Mouse (Mus musculus) heart, adult 2 months (tissue): ENCODE results near the gene Rpl36al. TPM values are rescaled to one million over a fixed set of nuclear protein-coding genes. Genes with fewer than 3 reads are reported as not detected.

Experiments used
- DNase-seq, 2 experiments: peaks; one replicate each; pipeline ENCODE4 v3.0.0; 2021
- H3K27ac ChIP-seq: fragments of 200-600 bp; 2 replicates; pipeline ENCODE4 v1.8.1; 2022
- H3K27me3 ChIP-seq: fragments of 200-500 bp; 2 replicates; pipeline ENCODE4 v1.6.1; 2012; ENCODE audit warnings: mild to moderate bottlenecking, low read length, inconsistent platforms, mixed read lengths; ENCODE audit not compliant: control insufficient read depth, insufficient read depth
- H3K36me3 ChIP-seq: fragments of 200-500 bp; 2 replicates; pipeline ENCODE4 v1.6.1; 2012; ENCODE audit warnings: low read length, inconsistent platforms; ENCODE audit not compliant: control insufficient read depth, insufficient read depth
- H3K4me1 ChIP-seq: fragments of 200-500 bp; 2 replicates; pipeline ENCODE4 v1.6.1; 2011; ENCODE audit warnings: low read length; ENCODE audit not compliant: control insufficient read depth, insufficient read depth
- H3K4me3 ChIP-seq: fragments of 200-600 bp; 2 replicates; pipeline ENCODE4 v1.8.1; 2022
- H3K79me2 ChIP-seq: fragments of 200-500 bp; replicated peaks from 2 replicates; pipeline ENCODE4 v1.6.1; 2012; ENCODE audit warnings: mild to moderate bottlenecking, inconsistent platforms, low read length, moderate library complexity, mixed read lengths; ENCODE audit not compliant: control insufficient read depth, insufficient read depth
- H3K9ac ChIP-seq: fragments of 200-500 bp; 2 replicates; pipeline ENCODE4 v1.6.1; 2012; ENCODE audit warnings: low read depth, mild to moderate bottlenecking, control low read depth, inconsistent platforms, low read length, mixed read lengths
- CTCF ChIP-seq: fragments of 200-600 bp; IDR thresholded peaks from 2 replicates; pipeline ENCODE4 v1.8.1; 2022; ENCODE audit warnings: antibody characterized with exemption, mild to moderate bottlenecking, moderate library complexity
- EP300 ChIP-seq: fragments of 200-500 bp; IDR thresholded peaks from 2 replicates; pipeline ENCODE4 v1.6.1; 2011; ENCODE audit warnings: low read depth, low read length, control low read depth; ENCODE audit not compliant: insufficient read depth
- POLR2A ChIP-seq: fragments of 200-500 bp; IDR thresholded peaks from 2 replicates; pipeline ENCODE4 v1.6.1; 2011; ENCODE audit warnings: mild to moderate bottlenecking, low read depth, low read length, control low read depth; ENCODE audit not compliant: insufficient read depth
- WGBS: fragments of 180-500 bp; shearing (Covaris S2); methylation state at CpG from one replicate; pipeline ENCODE4 v1.1.7; 2018; 5-methylcytosine and 5-hydroxymethylcytosine counted together
- intact Hi-C: fragments of 180-260 bp; cut with DNase I; formaldehyde crosslinking; loops from one replicate; pipeline ENCODE4 v1.15.1; 2025
- long read RNA-seq: library from polyadenylated mRNA; stranded (forward); transcript quantifications from one replicate; pipeline ENCODE4 v2.0.0, GENCODE M21; 2021
- polyA plus RNA-seq: library from polyadenylated mRNA; depleted of rRNA; stranded (reverse); fragments of >200 nt; gene quantifications from 2 replicates; pipeline ENCODE4 v1.2.3, GENCODE M21; 2012; rRNA removed
- total RNA-seq, 2 experiments: library from RNA; stranded (reverse); gene quantifications; 2 replicates each; pipeline ENCODE4 v1.2.3; 2021

Gene Rpl36al
- total RNA-seq = 100 to 1,000 TPM; 196 to 230 TPM
- polyA plus RNA-seq = 91.2 and 92.2 TPM in 2 replicates
- long read RNA-seq, transcript Rpl36al-201 (2 exons, 526 nt) = major isoform, 114 of 117 reads
- long read RNA-seq, partial matches to known transcripts = 0 of 117 reads
- long read RNA-seq, other reads (novel, unspliced or antisense) = 1 of 117 reads

- intact Hi-C loops = loop anchor here (2.0 kb wide), 1 partner anchor 25 kb away; the partner anchor contains the start of gene Rps29
- 1% methylated on average over 84 of the region's 84 CpGs for WGBS
- H3K79me2 ChIP-seq = no peaks in the 10 kb centered on the region
- peak within 1 kb of the TSS; percentile 99 for H3K4me3 ChIP-seq
- H3K9ac ChIP-seq = peak within 1 kb of the TSS; percentile 95
- H3K27ac ChIP-seq = peak within 1 kb of the TSS; percentile 96
- peaks cover 15% of the 10 kb centered on the region for H3K36me3 ChIP-seq
- peak; percentile 99 for DNase-seq
- H3K4me1 ChIP-seq = peaks cover 7% of the 10 kb centered on the region
- no peaks in the 10 kb centered on the region for H3K27me3 ChIP-seq
- 0 out of 2 replicates have a peak, but pooled peaks have one; percentile 14 for TF ChIP-seq CTCF
- peak; percentile 87 for TF ChIP-seq POLR2A
- TF ChIP-seq EP300 = 0 out of 2 replicates have a peak, but pooled peaks have one; percentile 12
Measured at GRCm38 (mm10) chr12:69183583-69184308, at the start of gene Rpl36al, which contains the start of gene Mgat2. Gene Rpl36al, minus strand, starts transcription at chr12:69184083. Gene Mgat2, plus strand, starts transcription at chr12:69184157.

DNA sequence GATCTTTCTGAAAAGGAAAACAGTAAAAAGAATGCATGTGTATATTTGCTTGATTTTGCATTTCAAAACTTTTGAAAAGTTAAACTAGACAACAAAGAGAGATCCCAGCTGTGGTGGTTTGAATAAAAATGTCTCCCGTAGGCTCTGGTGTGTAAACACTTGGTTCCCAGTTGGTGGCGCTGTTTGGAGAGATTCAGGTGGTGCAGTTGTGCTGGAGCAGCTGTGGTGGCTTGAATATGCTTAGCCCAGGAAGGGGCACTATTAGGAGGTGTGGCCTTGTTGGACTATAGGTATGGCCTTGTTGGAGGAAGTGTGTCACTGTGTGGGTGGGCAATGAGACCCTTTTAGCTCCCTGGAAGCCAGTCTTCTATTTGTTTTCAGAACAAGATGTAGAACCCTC is 45.4 kb upstream of the Rpl36al start:
- DNase-seq = no peak
- 71% methylated on average over 2 of the region's 2 CpGs for WGBS
- H3K36me3 ChIP-seq = no peaks in the 10 kb centered on the region
- peak; percentile 35 for TF ChIP-seq CTCF
- TF ChIP-seq EP300 = no peak
- no peak for TF ChIP-seq POLR2A
- H3K27me3 ChIP-seq = no peaks in the 10 kb centered on the region
- H3K4me3 ChIP-seq = no peak overlapping the region
- intact Hi-C loops = loop anchor here (2.0 to 5.0 kb wide), 2 partner anchors 14 to 42 kb away; no protein-coding TSS in a partner anchor
- H3K4me1 ChIP-seq = no peaks in the 10 kb centered on the region
- H3K79me2 ChIP-seq = no peaks in the 10 kb centered on the region
- no peak overlapping the region for H3K9ac ChIP-seq
- no peak overlapping the region for H3K27ac ChIP-seq

- peak; percentile 90 to 95 for DNase-seq
- Histone ChIP-seq H3K4me1 (no peaks in the 10 kb centered on the region), H3K27me3 (no peaks in the 10 kb centered on the region), H3K4me3 (peak within 1 kb of the TSS; percentile 79), H3K9ac (peak within 1 kb of the TSS; percentile 61), H3K27ac (peak within 1 kb of the TSS; percentile 64), H3K79me2 (no peaks in the 10 kb centered on the region), H3K36me3 (no peaks in the 10 kb centered on the region)
- WGBS = under 1% methylated on average over 37 of the region's 37 CpGs
- intact Hi-C loops = loop anchor here (2.0 to 5.0 kb wide), 2 partner anchors 15 to 41 kb away; no protein-coding TSS in a partner anchor
- TF ChIP-seq CTCF (no peak), POLR2A (peak; percentile 59; the same call in 1 of the 2 replicates)
Measured at GRCm38 (mm10) chr12:69227776-69228466, 44.0 kb upstream of the Rpl36al start, which contains the start of gene Pole2. Gene Pole2, minus strand, starts transcription at chr12:69228195.

DNA sequence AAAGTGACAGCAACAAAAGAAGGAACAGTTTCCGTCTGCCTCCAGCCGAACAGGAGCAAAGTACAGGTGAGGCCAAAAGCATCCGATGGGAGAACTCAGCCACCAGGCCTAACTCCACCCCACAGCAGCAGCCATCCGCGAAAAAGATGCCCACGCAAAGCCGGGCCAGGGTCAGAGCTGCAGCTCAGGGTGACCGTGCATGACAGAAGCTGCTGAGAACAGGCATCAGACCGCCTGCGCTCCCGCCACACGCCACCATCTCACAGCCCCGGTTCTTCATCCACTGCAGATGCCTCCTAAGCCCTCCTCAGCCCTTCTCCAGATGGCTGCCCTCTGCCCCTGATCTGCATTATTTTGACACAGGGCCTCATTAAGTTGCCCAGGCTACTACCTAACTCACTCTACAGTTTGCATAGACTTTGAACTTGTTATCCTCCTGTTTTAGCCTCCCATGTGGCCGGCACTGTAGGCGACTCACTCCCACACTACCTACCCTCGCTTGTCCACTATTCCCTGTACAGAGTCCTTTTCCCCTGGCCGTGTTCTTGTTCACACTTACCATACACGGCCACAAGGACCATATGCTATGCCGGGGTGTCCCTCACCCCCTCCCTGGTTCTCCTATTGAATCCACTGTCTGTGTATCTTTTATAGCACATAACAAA is 36.9 kb upstream of the Rpl36al start:
- H3K4me1 ChIP-seq = no peaks in the 10 kb centered on the region
- WGBS = 92% methylated on average over 19 of the region's 19 CpGs
- TF ChIP-seq POLR2A (no peak), CTCF (no peak)
- DNase-seq = no peak
- no peaks in the 10 kb centered on the region for H3K79me2 ChIP-seq
- no peaks in the 10 kb centered on the region for H3K27me3 ChIP-seq
- H3K27ac ChIP-seq = no peak overlapping the region
- intact Hi-C loops = no loop called here
- H3K9ac ChIP-seq = no peak overlapping the region
- no peaks in the 10 kb centered on the region for H3K36me3 ChIP-seq
- H3K4me3 ChIP-seq = no peak overlapping the region

DNA sequence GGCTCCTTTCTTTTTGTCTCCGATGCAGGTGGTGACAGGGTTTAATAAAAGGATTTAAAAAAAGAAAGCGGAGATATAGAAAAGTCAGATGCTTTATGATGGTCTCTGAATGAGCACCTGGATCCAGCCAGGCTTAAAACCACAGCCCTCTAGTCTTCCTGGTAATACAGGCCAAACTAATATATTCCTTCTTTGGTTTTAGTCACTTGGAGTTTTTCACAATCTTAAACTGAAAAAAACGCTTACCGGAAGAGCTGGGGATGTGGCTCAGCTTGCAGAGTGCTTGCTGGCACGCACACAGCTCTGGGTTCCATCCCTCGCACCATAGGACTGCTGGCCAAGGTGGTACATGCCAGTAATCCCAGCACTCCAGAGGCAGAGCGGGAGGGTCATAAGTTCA is 32.7 kb upstream of the Rpl36al start:
- Histone ChIP-seq H3K27ac (no peak overlapping the region), H3K79me2 (no peaks in the 10 kb centered on the region), H3K4me3 (no peak overlapping the region), H3K9ac (no peak overlapping the region), H3K36me3 (no peaks in the 10 kb centered on the region), H3K27me3 (no peaks in the 10 kb centered on the region), H3K4me1 (no peaks in the 10 kb centered on the region)
- no peak for DNase-seq
- no peak for TF ChIP-seq POLR2A
- TF ChIP-seq CTCF = no peak
- TF ChIP-seq EP300 = no peak
- 87% methylated on average over 7 of the region's 7 CpGs for WGBS
- intact Hi-C loops = no loop called here
